Mouse (Mus musculus) left cerebral cortex, adult 11 months (tissue): ENCODE results near the gene Slc16a1.
A peak's percentile ranks its signal among the peaks of the same experiment; 100 is the strongest.
"Not testable (repeated sequence)": the region's sequence is repeated elsewhere in the genome, so short reads cannot be mapped to it uniquely, and the experiment has no call there.

Experiments used
- DNase-seq: peaks from one replicate; pipeline ENCODE4 v3.0.0; 2022; ENCODE audit warnings: low spot score

The Slc16a1 gene

GRCm38 (mm10) chr3:104638932-104639748, 672 bp downstream of the Slc16a1 start:
- DNase-seq = peak; percentile 27

- no peak for DNase-seq
Measured at GRCm38 (mm10) chr3:104639749-104640368, 1.4 kb downstream of the Slc16a1 start.

- DNase-seq = no peak
Measured at GRCm38 (mm10) chr3:104640855-104641254, 2.4 kb downstream of the Slc16a1 start.

DNA sequence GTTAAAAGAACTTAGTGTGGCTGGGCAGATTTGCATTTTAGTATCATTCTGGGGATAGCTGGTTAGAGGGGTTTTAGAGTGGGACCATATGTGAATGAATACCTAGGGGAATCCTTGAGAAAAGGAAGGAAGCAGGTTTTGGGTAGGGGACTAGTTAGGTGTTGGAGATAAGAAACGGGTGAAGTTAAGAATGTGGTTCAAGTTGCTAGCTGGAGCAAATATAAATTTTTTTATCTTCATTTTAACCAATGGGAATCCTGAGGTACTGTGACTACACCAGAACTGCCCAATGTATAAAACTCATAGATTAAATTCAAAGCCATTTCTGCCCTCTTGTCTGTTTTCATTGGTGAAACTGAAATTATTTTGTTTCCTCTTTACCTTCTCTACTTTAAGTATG, 2.8 kb downstream of the Slc16a1 start:
- no peak for DNase-seq

- DNase-seq = no peak
Measured at GRCm38 (mm10) chr3:104643113-104643512, 4.6 kb downstream of the Slc16a1 start.

GRCm38 (mm10) chr3:104643810-104644270, 5.4 kb downstream of the Slc16a1 start:
- DNase-seq = peak; percentile 35

DNA sequence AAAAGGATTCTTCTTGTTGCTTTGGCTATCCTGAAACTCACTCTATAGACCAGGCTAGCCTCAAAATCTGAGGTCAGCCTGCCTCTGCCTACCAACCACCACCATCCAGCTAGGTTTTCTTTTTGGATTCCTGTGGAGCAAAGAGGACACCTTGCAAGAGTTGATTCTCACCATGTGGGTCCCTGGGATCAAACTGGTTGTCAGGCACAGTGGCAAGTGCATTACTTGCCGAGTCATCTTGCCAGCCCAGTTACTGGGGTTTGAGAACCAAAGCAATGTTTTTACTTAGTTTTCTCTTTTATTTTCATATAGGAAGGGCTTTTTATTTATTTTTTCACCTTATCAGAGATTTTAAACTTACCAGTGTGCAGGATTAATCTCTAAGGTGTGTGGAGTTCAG, 5.9 kb downstream of the Slc16a1 start:
- no peak for DNase-seq

- DNase-seq = no peak
Measured at GRCm38 (mm10) chr3:104654219-104654618, 15.8 kb downstream of the Slc16a1 start.

- no peak for DNase-seq
Measured at GRCm38 (mm10) chr3:104654921-104655320, 16.5 kb downstream of the Slc16a1 start.

GRCm38 (mm10) chr3:104658706-104659105, 20.2 kb downstream of the Slc16a1 start:
- DNase-seq = no peak

GRCm38 (mm10) chr3:104659758-104660157, 21.3 kb downstream of the Slc16a1 start:
- DNase-seq = no peak

- no peak for DNase-seq
Measured at GRCm38 (mm10) chr3:104660522-104660921, 22.1 kb downstream of the Slc16a1 start.

DNA sequence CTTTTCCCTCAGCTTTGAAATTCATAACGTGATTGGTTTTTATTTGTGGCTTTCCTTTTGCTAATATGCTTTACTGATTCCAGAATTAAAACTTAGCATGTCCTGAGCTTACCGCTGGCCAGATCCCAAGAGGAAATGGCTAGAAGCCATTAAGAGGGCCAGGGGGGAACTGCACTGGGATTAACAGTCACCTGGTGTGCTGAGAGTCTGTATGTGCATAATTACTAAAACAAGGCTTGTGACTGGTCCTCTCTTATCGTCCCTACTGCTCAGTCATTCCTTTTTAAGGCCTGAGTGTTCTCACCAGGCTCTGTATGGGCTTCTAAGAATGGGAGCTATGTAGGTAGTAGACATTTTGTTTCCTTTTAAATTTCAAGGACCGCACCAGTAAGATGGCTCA, 23.5 kb downstream of the Slc16a1 start:
- DNase-seq = no peak

DNA sequence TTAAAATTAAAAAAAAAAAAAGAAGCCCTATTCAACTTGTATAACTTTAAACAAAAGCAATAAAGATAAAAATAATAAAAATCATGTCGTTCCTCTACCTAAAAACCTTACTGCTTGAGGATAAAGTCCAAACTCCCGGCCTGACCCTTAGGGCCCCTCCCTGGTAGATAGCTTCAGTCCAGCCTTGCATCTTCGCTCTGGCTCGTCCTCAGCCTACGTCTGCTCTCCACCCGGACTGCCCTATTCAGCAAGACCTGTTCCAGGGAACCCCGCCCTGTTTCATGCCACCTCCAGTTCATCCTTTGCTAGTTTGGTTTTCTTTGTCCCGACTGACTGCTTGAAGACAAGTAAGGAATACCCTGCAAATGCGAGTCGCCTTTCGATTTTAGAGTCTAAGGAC, 24.5 kb downstream of the Slc16a1 start:
- no peak for DNase-seq

GRCm38 (mm10) chr3:104666950-104667349, 28.5 kb downstream of the Slc16a1 start:
- peak; percentile 68 for DNase-seq

DNA sequence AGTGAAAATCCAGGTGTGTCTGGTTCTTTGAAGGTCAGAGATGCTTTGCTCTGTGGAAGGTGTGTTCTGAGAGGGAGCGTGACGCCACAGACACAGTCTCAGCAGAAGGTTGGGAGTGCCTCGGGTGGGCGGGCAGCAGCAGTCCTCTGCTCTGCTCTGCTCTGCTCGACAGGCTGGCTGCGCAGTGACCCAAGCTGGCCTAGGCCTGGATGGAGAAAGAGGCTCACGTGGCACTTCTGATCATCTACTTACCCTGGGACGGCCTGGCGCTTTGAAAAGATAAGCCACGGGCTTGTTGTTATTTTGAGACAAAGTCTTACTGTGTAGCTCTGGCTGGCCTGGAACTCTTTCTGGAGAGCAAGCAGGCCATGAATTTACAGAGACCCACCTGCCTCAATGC, 29.0 kb downstream of the Slc16a1 start:
- no peak for DNase-seq

DNA sequence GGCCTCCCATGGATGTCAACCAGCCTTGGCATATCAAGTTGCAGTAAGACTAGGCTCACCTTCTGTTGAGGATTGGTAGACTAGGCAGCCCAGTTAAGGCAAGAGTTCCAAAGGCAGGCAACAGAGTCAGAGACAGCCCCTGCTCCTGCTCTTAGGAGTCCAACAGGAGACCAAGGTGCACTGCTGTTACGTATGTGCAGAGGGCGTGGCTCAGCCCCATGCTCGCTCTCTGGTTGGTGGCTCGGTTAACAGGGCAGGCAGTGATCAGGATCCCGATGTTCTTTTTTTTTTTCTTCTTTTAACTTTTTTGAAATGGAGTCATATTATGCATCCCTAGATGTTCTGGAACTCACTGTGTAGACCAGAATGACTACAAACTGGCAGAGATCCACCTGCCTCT, 30.5 kb downstream of the Slc16a1 start:
- DNase-seq = no peak

- DNase-seq = no peak
Measured at GRCm38 (mm10) chr3:104669856-104670182, 31.4 kb downstream of the Slc16a1 start.

DNA sequence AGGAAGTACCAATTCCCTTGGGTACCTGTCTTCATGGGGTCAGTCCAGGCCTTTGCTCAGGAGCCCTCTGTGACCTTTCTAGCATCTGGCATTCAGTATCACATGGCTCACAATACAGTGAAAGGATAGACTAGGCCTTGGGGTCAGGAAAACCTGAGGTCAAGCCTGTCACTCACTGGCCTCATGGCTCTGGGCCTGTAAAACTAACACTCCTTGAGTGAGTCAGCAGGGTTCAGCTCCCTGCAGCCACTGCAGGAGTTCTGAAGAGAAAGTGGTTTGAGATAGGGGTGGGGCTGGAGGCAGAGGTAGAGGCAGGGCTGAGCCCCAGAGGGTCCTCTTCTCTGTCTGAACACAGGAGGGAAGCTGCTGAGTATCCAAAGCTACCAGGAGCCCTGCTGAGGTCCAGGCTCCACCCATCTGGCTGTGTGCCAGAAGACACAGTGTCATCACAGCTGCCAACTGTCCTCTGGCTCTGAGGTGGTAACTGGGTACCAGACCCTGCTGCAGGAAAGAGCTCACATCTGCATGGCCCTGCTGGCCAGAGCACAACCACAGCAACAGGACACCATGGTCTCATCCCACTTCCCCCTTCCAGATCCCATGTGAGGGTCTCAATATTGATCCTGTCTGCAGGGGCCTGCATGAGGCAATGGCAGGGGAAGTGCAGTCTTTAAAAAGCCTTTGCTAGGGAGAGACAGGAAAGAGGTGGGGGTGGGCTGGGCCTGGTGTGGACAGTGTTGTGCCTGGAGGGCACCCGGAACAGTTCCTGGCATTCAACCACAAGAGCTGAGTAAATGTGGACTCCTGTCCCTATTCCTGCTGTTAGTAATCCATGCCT, 31.9 kb downstream of the Slc16a1 start:
- not testable (repeated sequence) for DNase-seq

- DNase-seq = no peak
Measured at GRCm38 (mm10) chr3:104671543-104671942, 33.1 kb downstream of the Slc16a1 start.

DNA sequence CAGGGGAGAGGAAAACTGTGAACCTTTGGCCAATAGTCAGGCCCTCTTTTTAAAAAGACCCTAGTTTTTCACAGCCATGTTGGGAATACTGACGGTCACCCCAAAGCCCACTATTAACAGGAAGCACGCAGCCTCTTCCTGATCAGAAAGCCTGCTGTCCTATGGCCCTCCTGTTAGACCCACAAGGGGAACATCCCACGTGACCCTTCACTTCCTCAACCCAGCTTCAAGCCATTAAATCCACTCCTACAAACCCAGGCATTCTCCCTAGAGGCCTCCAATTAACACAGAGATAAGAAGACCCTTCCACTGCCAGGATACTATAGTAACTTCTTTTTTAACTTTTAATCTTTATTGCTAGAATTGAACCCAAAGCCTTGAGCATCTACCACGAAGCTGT, 33.6 kb downstream of the Slc16a1 start:
- no peak for DNase-seq

GRCm38 (mm10) chr3:104673642-104674328, 35.3 kb downstream of the Slc16a1 start:
- no peak for DNase-seq
